Mouse (Mus musculus) heart, postnatal 0 days (tissue): ENCODE measurements around the gene Zfp189.

Source experiments
- CTCF ChIP-seq: IDR thresholded peaks from 2 replicates; pipeline ENCODE4 v1.5.1; 2016; ENCODE audit warnings: antibody characterized with exemption, control low read depth, low read depth
- EP300 ChIP-seq: IDR thresholded peaks from 2 replicates; pipeline ENCODE4 v1.6.1; 2016; ENCODE audit warnings: antibody characterized with exemption, low read depth

DNA sequence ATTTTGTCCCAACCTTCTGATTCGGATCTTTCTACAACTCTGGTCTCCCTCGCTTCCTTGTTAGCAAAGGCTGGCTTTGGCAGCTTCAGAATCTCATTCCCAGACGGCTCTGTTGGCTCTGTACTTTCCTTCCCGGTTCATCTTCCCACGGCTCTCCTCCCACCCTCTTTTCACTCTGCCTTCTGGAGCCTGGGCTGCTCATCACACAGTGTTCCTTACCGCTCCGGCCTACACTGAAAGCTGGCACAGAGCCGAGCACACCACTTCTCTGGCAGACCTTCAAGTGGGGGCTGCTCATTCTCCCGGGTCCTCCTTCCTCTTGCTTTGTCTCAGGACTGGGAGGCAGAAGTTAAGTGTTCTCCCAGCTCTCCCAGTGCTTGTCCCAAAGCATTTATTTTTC, 1.6 kb downstream of the Zfp189 start:
- no peak for TF ChIP-seq CTCF
- no peak for TF ChIP-seq EP300
